Mouse (Mus musculus) adrenal gland, postnatal 4 days (tissue): ENCODE measurements around the gene Myo1h. TPM values are rescaled to one million over a fixed set of nuclear protein-coding genes. Genes with fewer than 3 reads are reported as not detected.

ENCODE experiments used
- DNase-seq, 2 experiments: peaks; one replicate each; pipeline ENCODE4 v3.0.0; 2021 to 2022; ENCODE audit warnings: low spot score in 2 of 2, mixed read lengths in 2 of 2
- microRNA-seq: library from miRNA; unstranded; fragments of <30 nt; microRNA quantifications from one replicate; pipeline ENCODE4 v1.2.0, GENCODE M21; 2021
- total RNA-seq, 2 experiments: library from RNA; stranded (reverse); gene quantifications; 2 replicates each; pipeline ENCODE4 v1.2.3; 2021

The Myo1h gene
- total RNA-seq, 2 experiments from 2014 or later, result 1.2 to 1.5 TPM

DNA sequence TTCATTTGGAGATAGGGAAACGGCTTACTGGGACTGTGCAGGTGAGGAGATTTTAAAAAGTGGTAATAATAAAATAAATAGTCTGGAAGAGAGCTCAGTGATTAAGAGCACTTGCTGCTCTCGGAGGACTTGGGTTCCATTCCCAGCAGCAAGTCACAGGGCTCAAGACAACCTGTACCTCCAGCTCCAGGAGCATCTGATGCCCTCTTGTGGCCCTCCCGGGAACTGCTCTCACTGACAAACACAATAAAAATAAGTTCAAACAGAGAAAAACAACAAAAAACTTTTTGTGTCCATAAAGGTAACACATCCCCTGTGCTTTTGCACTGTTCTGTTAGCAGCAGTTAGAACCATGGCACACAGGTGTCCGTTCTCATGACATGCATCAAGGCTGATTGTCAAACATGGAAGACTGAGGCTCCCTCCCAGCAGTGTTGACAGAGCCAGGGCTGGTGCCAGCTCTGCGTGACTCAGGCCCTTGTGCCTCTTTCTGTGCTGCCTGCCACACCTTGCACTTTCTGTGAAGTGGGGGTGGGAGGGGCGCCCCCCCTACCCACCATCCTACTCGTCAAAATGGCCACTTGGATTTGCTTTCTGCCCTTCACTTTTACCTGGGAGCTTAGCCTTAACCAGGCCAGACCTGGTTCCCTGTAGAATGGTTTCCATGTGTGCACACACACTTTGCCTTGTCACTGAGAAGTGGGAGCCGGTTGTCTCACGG, 94.4 kb downstream of the Myo1h start:
- DNase-seq, result no peak

DNA sequence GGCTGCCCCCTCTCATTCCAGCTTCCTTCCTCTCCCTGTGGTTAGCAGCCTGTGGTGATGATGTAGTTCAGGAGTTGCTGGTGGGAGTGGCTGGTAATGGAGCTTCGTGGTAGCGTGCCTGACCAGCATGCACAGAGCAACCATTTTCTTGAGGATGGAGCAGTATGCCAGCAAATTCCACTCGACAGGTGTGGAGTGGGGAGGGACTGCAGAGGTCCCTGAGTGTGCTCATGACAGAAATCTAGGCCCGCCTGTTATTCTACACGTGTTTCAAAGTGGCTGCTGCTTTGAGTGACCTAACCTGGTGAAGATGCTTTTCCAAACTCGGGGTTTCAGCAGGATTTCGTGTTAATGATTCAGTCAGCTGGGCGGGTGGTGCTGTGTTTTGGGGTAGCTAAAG, 95.5 kb downstream of the Myo1h start:
- no peak for DNase-seq

GRCm38 (mm10) chr5:114393169-114393568, 104.2 kb downstream of the Myo1h start:
- no peak for DNase-seq

GRCm38 (mm10) chr5:114406592-114406991, 117.6 kb downstream of the Myo1h start:
- DNase-seq, result peak in 1 of 2 experiments; percentile 49

GRCm38 (mm10) chr5:114407269-114407668, 118.3 kb downstream of the Myo1h start:
- no peak for DNase-seq

DNA sequence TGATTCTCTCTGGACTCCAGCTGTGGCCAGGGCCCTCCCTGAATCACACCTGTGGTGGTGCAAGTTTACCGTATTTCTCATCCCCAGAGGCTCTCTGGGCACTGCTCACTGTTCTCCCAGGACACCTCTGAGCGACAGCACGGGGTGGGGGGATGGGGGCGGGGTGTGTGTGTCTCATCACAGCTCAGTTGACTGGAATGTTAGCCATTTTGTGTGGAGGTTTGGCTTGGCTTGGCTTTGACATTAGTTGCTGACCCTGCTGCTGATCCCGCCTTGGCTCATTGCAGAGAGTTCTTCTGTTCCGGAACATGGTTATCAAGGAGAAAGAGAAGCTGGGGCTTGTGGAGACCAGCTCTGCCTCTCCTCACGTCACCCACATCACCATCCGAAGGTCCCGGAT, 118.8 kb downstream of the Myo1h start:
- DNase-seq, result no peak

DNA sequence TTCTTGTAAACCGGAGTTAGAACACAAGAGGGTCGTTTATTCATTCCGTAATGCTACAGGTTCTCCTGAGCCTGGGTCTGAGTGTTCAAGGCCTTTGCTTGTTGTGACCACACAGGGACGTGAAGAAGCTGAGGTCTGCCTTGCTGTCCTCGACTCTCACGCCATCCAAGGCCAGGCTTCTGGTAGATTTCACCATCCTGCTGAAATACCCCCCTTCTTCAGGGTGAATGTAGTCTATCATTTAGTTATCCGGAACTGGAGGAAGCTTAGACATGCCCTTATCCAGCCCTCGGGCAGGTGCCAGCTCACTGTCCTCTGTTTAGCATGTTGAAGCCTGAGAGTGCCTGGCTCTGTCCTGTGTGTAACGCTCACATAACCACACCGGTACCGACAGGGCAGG, 119.9 kb downstream of the Myo1h start:
- no peak for DNase-seq

DNA sequence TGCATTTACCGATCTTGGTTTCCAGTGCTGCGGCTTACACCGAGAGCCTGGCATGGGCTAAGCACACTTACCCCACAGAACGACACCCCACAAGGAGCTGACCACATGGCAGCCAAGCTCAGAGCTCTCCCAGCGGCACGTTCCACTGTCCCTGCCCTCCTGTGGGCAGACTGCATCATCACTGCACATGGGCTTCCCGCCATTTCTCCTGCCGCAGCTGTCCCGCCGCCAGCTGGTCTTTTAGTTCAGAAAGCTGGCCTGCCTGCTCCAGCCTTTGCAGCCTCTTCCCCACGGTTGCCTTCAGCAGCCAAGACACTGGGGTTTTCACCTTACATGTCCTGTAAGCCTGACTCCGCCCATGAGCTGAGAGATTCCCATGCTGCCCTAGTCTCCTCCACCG, 121.5 kb downstream of the Myo1h start:
- DNase-seq, result no peak

DNA sequence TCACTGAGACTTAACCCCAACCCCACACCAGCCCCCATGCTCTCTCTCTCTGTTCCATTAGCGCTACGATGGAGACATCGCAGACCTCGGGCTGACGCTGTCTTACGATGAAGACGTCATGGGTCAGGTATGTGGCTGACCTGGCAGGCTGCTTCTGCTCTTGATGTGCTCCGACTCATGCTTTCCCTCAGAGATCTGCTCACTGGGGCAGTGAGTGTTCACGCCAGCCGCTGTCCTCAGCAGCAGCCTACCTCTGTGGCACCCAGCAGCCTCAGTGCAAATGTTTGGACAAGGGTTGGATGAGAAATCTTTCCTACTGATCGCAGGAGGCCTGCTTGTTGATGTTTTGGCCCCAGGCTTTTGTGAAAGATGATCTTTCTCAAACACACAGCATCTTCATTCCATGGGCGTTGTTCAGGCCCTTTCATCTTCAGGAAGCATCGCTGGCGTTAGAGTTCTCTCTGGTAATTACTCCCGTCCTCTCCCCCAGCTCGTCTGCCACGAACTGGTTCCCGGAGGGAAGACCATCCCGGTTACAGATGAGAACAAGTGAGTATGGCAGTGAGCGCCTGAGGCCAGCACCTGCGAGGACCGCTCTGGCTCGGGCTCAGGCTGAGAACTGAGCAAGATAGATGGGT, 123.5 kb downstream of the Myo1h start:
- DNase-seq, result no peak

- DNase-seq, result no peak
These were observed 124.2 kb downstream of the Myo1h start for GRCm38 (mm10) chr5:114413067-114413735.

Small RNA genes lying within 50 kb of the gene (microRNA-seq; reads per million reads assigned to microRNA genes)
- not detected for gene Mir7027

Other genes with a start within 250 kb of the Myo1h start
- 10 to 100 TPM; 40.3 to 41.2 TPM for gene Usp30, start 223.7 kb upstream of the Myo1h start, total RNA-seq
- gene Svop, start 197.6 kb upstream of the Myo1h start, total RNA-seq, result 1 to 10 TPM; 6.2 to 7.5 TPM
- gene Alkbh2, start 160.9 kb upstream of the Myo1h start, total RNA-seq, result 10 to 100 TPM in 1 of 2 experiments, 1 to 10 TPM in 1; 7.9 to 12.9 TPM
- 10 to 100 TPM; 15.3 to 17.0 TPM for gene Ung, start 158.8 kb upstream of the Myo1h start, total RNA-seq
- 10 to 100 TPM; 25.6 to 31.5 TPM for gene Acacb, start 142.6 kb upstream of the Myo1h start, total RNA-seq
- gene Foxn4, start 15.4 kb upstream of the Myo1h start, total RNA-seq, result not detected
- 10 to 100 TPM; 77.9 to 82.8 TPM for gene Kctd10, start 91.3 kb downstream of the Myo1h start, total RNA-seq
- gene Ube3b, start 91.4 kb downstream of the Myo1h start, total RNA-seq, result 10 to 100 TPM; 65.4 to 72.7 TPM
- gene Mmab, start 154.9 kb downstream of the Myo1h start, total RNA-seq, result 10 to 100 TPM; 18.1 to 18.2 TPM
- 10 to 100 TPM; 21.5 to 23.6 TPM for gene Mvk, start 155.1 kb downstream of the Myo1h start, total RNA-seq